Mouse (Mus musculus) adrenal gland, adult 18-20 months (tissue): ENCODE measurements around the gene Grk5. TPM values are rescaled to one million over a fixed set of nuclear protein-coding genes. Genes with fewer than 3 reads are reported as not detected.
"Not testable (repeated sequence)": the region's sequence is repeated elsewhere in the genome, so short reads cannot be mapped to it uniquely, and the experiment has no call there.

ENCODE experiments used
- DNase-seq, 2 experiments: peaks; one replicate each; pipeline ENCODE4 v3.0.0; 2021 to 2022; ENCODE audit warnings: low spot score in 2 of 2
- long read RNA-seq, 2 experiments: library from polyadenylated mRNA; stranded (forward); transcript quantifications; one replicate each; pipeline ENCODE4 v2.0.0; 2021
- total RNA-seq, 2 experiments: library from RNA; stranded (reverse); gene quantifications; 1 replicate in 1 of 2; 2 replicates in 1 of 2; pipeline ENCODE4 v1.2.3; 2021

Grk5 gene
- 10 to 100 TPM; 23.3 to 47.1 TPM for total RNA-seq
- long read RNA-seq, experiment 1, full-length matches to known transcripts, result 4 of 6 reads
- long read RNA-seq, experiment 1, partial matches to known transcripts, result 1 of 6 reads
- long read RNA-seq, experiment 1, other reads (novel, unspliced or antisense), result 1 of 6 reads
- long read RNA-seq, experiment 2, full-length matches to known transcripts, result 7 of 11 reads
- long read RNA-seq, experiment 2, partial matches to known transcripts, result 3 of 11 reads
- long read RNA-seq, experiment 2, other reads (novel, unspliced or antisense), result 1 of 11 reads

DNA sequence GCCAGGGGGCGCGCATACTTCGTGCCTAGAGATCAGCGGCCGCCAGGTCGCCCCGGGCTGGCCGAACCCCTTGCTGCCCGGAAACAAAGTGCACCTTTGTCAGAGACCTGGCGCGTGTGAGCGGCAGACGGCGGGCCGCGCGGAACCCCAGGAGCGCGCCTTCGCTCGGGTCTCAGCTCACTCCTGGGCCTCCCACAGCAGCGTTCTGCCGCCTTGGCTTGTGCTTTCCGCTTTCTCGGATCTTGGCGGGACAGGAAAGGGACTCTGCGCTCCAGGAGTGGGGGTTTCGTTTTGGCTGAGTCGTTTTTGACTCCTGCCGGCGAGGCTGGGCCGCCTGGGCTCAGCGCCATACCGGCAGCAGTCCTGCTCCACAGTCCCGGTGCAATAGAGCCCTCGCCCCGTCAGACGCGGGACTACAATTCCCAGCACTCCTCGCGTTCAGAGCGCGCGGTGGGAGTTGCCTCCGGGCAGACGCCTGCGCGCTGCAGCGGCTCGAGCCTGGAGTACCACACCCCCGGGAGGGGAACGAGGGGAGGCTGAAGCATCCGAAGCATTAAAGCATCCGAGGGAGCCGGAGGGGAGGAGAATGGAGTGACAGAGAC is at the start of gene Grk5:
TSS of gene Grk5 (plus strand) at position 36 of the 602 bp plus-strand sequence.
- DNase-seq, result peak; percentile 94 to 96

DNA sequence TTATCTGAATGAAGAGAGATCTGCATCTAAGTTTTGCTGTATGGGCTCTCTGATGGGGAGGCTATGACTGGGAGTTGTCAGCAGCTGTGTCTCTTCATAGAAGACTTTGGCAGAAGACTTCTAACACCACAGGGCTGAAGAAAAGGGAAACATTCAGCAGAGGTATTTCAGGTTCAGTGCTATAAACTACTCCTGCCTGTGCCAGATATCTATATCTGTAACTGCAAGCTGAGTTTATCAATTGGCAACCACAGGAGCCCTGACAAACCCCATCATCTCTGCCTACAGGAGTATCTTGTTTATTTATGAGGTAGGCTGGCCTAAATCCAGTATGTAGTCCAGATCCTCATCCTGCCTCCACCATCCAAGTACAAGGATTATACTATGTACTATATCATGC is 46.2 kb upstream of the Grk5 start:
- DNase-seq, result no peak

DNA sequence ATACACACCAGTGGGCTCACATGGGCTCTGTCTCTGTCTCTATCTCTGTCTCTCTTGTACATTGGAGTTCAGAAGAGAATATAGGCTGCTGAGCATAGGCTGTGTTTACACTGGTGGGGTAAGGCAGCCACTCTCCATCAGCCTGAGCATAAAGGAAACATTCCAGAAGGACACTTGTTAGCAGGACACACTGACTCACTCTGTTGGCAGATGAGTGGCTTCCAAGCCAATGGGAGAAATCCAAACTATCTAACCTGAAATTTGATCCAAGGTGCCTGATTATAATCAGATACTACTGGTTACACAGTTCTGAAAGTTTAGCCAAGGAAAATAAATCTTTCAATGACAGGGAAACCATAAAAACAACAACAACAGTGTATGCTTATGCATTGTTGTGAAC is 43.8 kb upstream of the Grk5 start:
- DNase-seq, result no peak

DNA sequence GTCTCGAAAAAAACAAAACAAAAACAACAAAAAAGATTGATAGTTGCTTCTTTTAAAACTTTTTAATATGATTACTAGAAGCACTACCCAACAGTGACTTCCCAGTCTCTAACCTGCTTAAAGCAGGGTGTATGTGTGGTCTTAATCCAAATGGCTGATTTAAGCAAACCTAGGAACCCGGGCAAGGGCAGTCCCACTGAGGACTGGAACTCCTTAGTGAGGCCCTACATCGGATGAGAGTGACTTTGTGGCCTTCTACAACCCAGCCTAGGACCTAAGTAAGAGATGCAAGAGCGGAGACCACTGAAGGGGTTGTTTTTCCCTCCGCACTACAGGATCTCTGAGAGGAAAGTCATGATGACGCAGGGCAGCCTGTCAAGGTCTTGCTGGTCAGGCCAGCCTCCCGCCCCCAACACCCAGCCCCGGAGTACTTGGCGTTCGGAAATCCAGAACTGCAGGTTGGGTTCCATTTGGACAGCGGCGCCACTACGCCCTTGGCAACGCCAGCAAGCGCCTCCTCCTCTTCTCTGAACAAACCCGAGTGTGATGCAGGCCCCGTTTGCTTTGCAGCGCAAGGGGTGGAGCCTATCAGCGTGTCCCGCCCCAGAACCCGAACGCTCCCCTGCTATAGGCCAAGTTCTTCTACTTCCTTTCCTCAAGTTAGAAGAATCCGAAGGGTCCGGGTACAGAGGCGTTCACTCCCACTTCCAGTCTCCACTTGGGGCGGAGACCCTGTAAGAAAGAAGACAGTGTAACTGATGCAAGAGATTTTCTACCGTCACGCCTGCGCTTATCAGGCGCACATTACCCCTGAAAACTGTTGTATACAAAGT is 28.5 kb upstream of the Grk5 start, which contains the start of gene Sfxn4:
TSS of gene Sfxn4 (minus strand) at position 612 of the 833 bp plus-strand sequence.
- DNase-seq, result peak; percentile 82 to 84

DNA sequence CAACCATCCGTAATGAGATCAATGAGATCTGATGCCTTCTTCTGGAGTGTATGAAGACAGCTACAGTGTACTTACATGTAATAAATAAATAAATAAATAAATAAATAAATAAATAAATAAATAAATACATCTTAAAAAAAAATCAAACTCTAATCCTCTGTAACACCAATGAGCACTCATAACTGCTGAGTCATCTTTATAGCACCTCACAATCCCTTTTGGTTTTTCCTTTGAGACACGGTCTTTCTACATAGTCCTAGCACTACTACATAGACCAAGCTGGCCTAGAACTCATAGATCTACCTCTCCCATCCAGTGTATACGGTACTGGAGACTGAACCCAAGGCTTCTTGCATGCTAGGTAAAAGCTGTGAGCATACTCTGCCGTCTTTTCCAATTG is 23.4 kb upstream of the Grk5 start:
- not testable (repeated sequence) for DNase-seq

DNA sequence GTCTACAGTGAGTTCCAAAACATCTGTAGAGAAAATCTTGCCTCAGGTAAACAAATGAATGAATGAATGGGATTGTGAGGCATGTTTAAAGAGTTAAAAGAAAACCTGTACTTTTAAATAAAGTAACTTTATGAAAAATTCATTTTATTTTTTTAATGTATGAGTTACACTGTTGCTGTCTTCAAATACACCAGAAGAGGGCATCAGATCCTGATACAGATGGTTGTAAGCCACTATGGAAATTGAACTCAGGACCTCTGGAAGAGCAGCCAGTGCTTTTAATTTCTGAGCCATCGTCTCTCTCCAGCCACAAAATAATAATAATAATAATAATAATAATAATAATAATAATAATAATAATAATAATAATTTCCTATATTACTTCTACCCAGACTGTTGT is 19.1 kb upstream of the Grk5 start:
- DNase-seq, result no peak

DNA sequence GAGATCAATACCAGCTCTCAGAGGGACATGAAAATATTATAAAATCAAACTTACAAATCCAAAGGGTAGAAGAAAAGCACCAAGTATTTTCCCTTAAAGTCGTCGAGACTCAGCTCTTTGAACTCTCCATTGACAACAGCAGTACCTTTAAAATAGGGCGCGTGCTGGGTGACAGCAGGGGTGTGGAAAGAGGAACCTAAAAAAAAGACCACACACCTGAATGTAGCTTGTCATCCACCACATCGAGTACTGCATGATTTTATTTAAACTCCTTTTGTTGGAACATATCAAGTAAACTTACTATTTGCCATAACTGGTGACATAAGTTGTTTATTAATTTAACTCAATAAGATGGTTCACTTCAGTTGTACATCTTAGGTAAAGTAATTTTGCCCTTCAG is 18.2 kb upstream of the Grk5 start:
- no peak for DNase-seq

DNA sequence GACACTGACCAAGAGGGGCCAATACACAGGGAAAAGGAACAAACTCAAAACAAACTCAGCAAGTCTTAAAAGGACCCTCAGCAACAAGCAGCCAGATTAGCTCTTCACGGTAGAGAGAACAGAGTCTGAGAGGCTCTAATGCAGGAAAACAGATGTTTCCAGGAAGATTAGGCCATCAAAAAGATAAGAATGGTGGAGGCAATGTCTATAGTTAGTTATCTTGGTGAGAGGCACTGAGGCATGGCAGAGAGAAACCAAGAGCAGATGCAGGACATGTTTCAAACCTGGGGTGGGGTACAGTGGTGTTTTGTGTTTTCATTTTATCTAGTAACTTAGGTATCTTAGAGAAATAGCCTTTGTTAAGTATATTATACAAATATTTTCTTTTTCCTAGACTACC is 17.3 kb upstream of the Grk5 start:
- DNase-seq, result no peak

DNA sequence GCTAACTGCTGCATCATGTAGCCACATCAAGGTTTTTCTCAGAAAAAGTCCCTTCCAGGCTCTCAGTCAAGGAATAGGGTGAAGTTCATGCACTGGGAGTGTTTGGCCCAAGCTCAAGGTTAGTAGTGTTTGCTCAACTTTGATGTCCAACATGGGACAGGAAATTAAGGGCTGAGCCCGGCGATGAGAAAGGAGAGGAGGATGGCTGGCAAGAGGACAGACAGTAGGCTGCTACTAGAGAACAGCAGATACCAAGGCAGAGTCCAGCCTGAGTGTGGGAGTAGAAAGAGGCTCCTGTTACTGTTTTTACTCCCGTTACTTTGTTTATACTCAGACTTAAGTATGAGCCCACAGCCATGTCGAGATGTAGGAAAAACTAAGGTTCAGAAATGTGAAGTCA is 16.0 kb upstream of the Grk5 start:
- DNase-seq, result peak; percentile 55 to 61

DNA sequence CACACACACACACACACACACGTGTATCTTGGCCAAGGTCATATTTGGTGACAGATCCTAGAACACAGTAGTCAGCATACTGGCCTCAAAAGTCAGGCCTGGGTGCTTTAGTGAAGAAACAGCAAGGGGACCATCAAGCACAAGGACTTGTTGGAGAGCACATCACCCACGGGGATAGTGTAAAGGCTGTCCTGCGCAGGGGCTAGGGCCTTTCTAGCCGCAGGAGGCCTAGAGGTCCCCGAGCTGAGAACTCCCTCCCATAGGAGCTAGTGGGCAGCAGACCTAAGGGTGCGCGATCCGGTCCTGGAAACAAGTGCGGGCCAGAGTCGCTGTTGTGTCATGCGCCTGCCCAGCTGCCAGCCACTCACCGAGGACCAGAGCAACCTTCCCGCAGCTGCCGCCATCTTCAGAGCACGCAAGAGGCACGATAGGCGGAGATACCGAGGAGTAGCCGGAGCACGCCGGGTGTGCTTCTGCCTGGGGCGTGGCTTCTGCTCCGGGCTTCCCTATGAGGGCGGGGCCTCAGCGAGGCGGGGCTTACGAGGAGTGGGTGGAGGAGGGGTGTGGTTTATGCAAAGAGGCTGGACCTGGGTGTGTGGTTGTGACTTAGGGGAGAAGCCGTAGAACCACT is 15.4 kb upstream of the Grk5 start, which contains the start of gene Prdx3:
TSS of gene Prdx3 (minus strand) at position 493 of the 631 bp plus-strand sequence.
- DNase-seq, result peak; percentile 95 to 96

DNA sequence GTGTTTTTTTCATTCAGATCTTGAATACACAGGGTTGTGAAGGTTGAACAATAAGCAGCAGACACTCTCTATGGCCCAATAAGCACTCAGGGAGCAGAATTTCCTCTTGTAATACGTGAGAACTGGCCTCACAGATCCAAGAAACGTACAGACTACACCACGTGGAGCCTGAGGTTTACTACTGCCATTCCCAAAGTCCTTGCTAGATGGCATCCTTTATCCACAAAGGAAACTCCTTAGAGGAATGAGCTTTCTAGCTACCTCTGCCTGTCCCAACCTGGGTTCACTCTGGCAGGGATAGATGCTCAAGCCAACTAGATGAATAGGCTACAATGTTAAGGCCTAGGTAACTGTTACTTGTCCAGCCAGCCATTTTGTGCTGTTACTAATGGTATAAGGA is 6.4 kb upstream of the Grk5 start:
- no peak for DNase-seq

DNA sequence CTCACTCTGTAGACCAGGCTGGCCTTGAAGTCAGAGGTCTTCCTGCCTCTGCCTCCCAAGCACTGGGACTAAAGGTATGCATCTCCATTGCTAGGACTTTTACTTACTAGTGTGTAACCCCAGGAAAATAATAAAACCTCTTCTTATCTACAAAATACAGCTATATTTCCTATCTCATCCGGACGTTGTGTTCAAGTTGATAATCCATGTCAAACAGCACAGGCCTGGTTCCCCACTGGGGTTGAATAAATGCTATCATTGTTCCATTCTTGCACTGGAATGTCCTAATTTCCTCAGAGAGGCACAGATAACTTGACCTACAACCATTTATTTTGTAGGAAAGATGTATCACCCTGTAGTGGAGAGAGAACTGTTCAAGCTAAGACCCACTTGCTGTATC is 1.9 kb upstream of the Grk5 start:
- no peak for DNase-seq

DNA sequence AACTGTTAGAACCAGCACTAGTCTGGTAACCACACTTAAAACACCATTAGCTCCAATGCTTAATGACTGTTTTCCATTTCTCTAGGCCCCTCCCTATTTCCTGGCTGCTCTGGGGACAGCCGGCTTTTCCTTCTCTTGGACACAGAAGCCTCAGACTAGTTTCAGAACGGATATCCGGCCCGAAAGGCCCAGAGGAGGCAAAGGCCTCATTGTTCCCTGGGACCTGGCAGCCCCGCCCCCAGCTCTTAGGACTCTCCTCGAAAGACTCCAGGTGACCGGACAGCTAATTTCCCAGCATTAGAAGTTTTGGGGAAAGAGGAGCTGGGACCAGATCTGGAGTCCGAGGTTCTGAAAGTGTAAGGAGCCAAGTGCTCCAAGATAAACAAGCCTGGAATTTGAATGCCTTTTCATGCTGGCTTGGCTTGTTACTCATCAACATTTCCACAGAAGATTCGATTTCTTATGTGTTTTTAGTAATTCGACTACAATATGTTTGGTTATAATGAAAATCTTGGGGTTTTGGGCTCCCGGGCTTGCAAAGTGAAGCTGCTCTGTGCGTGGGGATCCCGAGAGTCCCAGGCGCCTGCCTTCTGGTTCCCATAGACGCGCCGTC is 342 bp upstream of the Grk5 start:
- DNase-seq, result peak; percentile 36 to 55

DNA sequence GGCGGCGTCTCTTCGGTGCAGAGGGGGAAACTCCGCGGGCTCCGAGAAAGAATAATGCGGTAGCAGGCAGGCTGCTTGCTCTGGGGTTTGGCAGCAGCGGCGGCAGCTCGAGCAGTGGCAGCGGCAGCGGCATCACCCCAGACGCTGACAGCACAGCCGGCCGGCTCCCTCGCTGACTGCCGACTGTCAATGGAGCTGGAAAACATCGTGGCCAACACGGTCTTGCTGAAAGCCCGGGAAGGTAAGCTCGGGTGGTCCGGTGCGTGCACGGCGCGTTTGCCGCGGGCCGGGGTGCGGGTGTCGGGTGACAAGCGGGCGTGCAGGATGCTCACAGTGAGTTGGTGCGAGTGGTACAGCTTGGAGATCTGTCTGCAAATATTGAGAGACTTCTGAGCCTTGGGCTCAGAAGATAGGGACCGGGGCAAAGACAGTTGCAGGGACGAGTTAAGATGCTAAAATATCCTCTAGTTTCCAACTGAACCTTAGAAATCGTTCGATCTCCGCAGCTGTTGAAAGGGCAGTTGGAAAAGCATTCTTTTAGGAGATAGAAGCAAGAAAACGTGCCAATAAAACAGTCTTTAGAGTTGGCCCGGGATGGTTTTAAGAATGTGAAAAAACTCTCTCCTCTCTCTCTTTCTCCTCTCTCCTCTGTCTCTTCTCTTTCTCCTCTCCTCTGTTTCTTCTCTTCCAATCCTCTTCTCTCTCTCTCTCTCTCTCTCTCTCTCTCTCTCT is 1.0 kb downstream of the Grk5 start:
- peak; percentile 57 to 62 for DNase-seq

DNA sequence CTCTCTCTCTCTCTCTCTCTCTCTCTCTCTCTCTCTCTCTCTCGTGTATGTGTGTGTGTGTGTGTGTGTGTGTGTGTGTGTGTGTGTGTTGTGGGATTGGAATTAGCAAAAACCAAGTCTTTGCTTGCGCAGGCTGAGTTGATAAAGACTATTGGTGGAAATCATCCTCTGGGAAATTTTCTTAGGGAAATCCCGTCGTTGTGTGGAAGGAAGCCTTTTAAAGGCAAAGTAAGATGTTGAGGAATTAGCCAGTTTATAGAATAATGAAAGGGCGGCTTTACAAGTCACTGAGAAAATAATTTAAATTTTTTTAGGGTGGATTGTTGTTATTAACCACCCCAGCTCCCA is 1.5 kb downstream of the Grk5 start:
- DNase-seq, result no peak

DNA sequence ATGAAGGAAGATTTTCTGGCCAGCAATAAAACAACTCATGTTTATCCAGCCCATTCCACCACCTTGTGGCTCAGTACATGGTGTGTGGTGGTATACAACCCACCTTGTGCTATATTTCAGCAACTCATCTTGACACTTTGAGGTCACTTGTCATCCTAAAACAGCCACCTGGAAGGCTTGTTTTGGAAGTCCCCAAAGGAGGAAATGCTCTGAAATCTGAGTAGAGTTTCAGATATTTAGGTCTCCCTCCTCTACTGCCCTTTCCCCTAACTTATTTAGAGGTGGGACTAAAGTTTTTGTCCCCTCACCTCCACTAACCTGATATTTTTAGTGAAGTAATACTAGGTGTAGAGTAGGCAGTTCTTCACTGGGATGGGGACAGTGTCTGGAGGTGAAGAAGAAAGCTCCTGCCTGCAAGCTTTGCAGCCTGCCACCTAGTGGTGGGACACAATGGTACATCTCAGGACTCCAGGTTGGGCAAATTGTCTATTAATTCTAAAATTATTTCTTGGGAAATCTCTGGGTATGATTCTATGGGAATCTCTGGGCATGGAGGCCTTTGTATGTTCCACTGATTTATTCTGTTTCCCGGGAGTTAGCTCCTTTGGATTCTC is 2.5 kb downstream of the Grk5 start:
- peak; percentile 57 to 75 for DNase-seq

DNA sequence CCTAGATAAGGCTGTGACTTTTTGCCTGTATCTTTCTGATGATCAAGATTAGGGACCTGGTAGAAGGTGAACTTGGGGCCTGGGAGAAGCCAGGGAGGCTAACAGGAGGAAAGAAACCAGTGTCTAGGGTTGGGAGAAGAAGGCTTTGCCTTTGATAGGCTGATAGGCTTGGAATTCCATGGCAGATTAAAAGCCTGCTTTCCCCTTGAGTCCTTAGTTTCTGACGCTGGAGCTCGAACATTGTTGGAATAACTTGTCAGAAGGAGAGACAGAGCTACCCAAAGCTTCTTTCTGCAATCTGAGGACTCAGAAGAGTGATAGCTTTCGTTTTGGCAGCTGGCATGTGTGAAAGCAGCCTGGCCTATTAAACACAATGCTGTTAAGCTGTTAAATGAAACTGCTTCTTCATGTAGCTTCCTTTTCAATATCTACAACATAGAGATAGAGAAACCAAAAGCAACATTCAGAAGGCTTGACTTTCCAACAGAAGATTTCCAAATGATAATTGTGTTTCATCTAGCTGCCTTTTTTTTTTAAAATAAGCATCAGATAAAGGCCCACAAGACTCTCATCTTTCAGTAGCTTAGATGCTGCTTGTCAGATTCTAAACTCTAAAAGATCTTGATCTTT is 5.8 kb downstream of the Grk5 start:
- no peak for DNase-seq

DNA sequence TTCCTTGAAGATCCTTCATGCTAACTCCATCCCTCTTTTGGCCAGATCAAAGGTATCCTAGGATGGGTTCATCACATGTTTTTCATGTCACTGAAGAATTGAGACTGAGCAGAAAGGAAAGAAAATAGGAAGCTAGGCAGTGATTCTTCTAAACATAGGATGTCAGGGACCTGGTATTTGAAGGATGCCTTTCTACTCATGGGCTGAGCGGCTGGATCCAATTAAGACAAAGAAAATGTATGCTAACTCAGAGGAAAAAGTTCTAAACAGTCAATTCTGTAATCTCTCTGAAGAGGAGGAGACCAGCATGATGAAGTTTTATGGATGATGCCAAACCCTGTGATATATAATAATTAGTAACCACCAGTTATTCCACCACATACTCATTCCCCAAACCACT is 13.6 kb downstream of the Grk5 start:
- DNase-seq, result no peak

DNA sequence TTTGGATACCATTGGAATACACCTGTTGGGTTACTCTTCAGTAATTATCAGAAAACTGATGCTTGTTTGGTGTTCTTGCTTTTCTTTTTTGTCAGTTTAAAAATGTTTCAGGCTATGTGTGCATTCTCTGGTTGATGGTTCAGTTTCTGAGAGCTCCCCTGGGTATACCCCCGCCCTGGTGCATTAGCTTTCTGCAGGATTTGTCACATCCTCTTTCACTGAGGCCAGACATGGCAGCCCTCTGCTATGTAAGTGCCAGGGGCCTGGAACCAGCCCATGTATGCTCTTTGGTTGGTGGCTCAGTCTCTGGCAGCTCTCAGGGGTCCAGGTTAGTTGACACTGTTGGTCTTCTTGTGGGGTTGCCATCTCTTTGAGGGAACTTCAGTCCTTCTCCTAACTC is 14.4 kb downstream of the Grk5 start:
- no peak for DNase-seq

DNA sequence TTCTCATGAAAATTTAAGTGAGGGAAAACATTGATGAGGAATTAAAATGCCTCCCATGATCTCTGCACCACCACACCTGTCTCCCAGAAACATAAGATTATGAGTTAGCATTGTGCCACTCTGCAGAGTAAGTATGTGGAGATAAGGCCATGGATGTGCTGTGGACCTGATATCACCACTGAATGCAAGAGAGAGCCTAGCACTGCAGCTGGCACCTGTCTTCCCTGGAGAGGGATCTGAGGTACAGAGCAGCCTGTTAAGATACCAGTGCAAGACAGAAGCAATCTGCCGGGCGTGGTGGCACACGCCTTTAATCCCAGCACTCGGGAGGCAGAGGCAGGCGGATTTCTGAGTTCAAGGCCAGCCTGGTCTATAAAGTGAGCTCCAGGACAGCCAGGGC is 15.9 kb downstream of the Grk5 start:
- no peak for DNase-seq
